Comparison of ENCODE assay signal across 9 mouse cellular contexts in the genomic region with DNA sequence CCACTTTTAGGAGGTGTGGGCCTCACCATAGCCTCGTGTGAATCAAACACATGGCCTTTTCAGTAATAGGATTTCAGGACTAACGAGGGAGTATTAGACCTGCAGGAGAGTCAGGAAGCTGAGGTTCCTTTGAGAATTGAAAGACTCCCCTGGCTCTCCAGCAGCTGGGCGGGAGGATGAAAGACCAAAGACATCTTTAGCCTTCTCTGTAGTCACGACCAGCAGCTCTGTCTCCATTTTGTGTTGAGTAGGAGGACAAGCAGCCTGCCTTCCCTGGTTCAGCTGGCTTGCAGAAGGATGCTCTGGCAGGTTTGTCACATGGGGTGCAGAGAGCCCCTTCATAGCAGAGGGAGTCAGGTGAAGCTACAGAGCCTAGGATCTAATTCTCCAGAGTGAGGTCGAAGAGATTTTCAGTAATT.
DNase-seq lines count a peak whose midpoint lies in the region; ATAC-seq lines count a peak whose summit lies in the region.
"Had no signal": no experiment of that assay in that cellular context is flagged by ENCODE, and none has a peak within 500 bp of the region (broad histone marks: within the 10 kb centered on the region; RNA-seq: fewer than 3 reads in every experiment).

No protein-coding gene starts in this region.

- no peak; the same call in none of the 2 replicates for ATAC-seq in forebrain, embryonic 14.5 days
- ATAC-seq in neutrophil, adult 5-6 weeks (ENCODE audit: extremely low read depth, insufficient number of reproducible peaks, low FRiP score, poor library complexity, severe bottlenecking): 0 out of 2 replicates have a peak, but pooled peaks have one; percentile 13

- no peak overlapping the region for H3K4me2 ChIP-seq in forebrain, embryonic 14.5 days (ENCODE audit: low read length)
- H3K4me2 ChIP-seq: heart, embryonic 13.5 days had no signal

- H3K9me3 ChIP-seq in forebrain, embryonic 14.5 days (replicated peaks; ENCODE audit: control insufficient read depth, low read length): no peaks in the 10 kb centered on the region
- H3K9me3 ChIP-seq: heart, embryonic 13.5 days had no signal

- 21% methylated on average over 5 of the region's 5 CpGs for WGBS in forebrain, embryonic 14.5 days

- no peaks in the 10 kb centered on the region for H3K36me3 ChIP-seq in forebrain, embryonic 14.5 days (ENCODE audit: control insufficient read depth, insufficient read depth, low read length)
- H3K36me3 ChIP-seq: heart, embryonic 13.5 days had no signal

- H3K4me1 ChIP-seq in forebrain, embryonic 14.5 days (ENCODE audit: control insufficient read depth, insufficient read depth, low read length): no peaks in the 10 kb centered on the region
- H3K4me1 ChIP-seq: heart, embryonic 13.5 days had no signal

- no peak overlapping the region for H3K4me3 ChIP-seq in forebrain, embryonic 14.5 days (ENCODE audit: low read depth, low read length)
- H3K4me3 ChIP-seq: heart, embryonic 13.5 days had no signal

- intact Hi-C loops in left cerebral cortex, postnatal 14 days (cut with DNase I): loop anchor here (1.0 to 5.0 kb wide), 3 partner anchors 975 to 1158 kb away; no protein-coding TSS in a partner anchor
- intact Hi-C loops in left cerebral cortex, postnatal 36 days (cut with DNase I): loop anchor here (1.0 to 10.0 kb wide), 5 partner anchors 200 to 1328 kb away; a partner anchor contains a TSS

- H3K9ac ChIP-seq in forebrain, embryonic 14.5 days (ENCODE audit: low read length): no peak overlapping the region
- H3K9ac ChIP-seq: heart, embryonic 13.5 days had no signal

- peak overlapping the region; percentile 33; the same call in 1 of the 2 replicates for H3K27ac ChIP-seq in forebrain, embryonic 14.5 days (ENCODE audit: low read depth, low read length)
- H3K27ac ChIP-seq: heart, embryonic 13.5 days had no signal

- H3K27me3 ChIP-seq in forebrain, embryonic 14.5 days (replicated peaks; ENCODE audit: control insufficient read depth, insufficient read depth, low read length): no peaks in the 10 kb centered on the region

- peak; percentile 22 to 28 for DNase-seq in left cerebral cortex, adult 18-20 months (ENCODE audit: low spot score in 2 of 2)
- DNase-seq in left cerebral cortex, postnatal 14 days (ENCODE audit: low spot score in 2 of 2): no peak
- no peak for DNase-seq in forebrain, embryonic 14.5 days (ENCODE audit: low spot score)
- peak; percentile 22 to 38 for DNase-seq in left cerebral cortex, postnatal 36 days (ENCODE audit: low spot score in 2 of 2)
- no peak for DNase-seq in adrenal gland, adult 18-20 months (ENCODE audit: low spot score in 2 of 2)
- no peak for DNase-seq in ovary, postnatal 36 days (ENCODE audit: low spot score)
- DNase-seq in yolk sac, embryonic 10.5 days (ENCODE audit: low spot score): no peak

Comparison
In these comparisons a context has a peak if more than half of its experiments do, and no peak if none do; other contexts are left out.
1. DNase-seq: peak in left cerebral cortex, adult 18-20 months (2 of 2) and left cerebral cortex, postnatal 36 days (2 of 2); none in left cerebral cortex, postnatal 14 days (0 of 2), forebrain, embryonic 14.5 days (single experiment), adrenal gland, adult 18-20 months (0 of 2), ovary, postnatal 36 days (single experiment) and yolk sac, embryonic 10.5 days (single experiment).